Comparison of ENCODE assay signal across 14 mouse cellular contexts in the genomic region with DNA sequence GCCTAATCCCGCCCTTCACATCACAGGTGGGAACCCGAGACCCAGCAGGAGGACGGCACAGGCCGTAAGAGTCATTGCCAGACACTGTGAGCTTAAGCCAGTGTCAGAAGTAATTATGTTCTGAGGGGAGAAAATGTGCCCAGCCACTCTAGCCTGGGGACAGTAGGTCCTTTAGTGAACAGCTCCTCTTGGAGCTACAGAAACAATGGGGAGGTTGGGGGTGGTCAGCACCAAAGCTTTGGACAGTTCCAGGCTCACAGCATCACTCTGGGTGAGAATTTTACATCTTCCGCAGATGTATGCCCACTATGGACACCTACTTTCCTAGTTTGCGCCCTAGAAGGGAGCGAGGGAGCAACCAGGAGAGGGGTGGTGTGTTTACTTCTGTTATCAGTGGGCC.
DNase-seq lines count a peak whose midpoint lies in the region; ATAC-seq lines count a peak whose summit lies in the region.
"Had no signal": no experiment of that assay in that cellular context is flagged by ENCODE, and none has a peak within 500 bp of the region (broad histone marks: within the 10 kb centered on the region; RNA-seq: fewer than 3 reads in every experiment).

No protein-coding gene starts in this region.

- H3K36me3 ChIP-seq in embryonic facial prominence, embryonic 11.5 days (replicated peaks; ENCODE audit: control insufficient read depth, insufficient read depth, low read depth, low read length): no peaks in the 10 kb centered on the region
- no peaks in the 10 kb centered on the region for H3K36me3 ChIP-seq in midbrain, embryonic 10.5 days
- H3K36me3 ChIP-seq: heart, embryonic 12.5 days; intestine, embryonic 15.5 days; liver, embryonic 13.5 days; midbrain, embryonic 13.5 days had no signal

- H3K9ac ChIP-seq in embryonic facial prominence, embryonic 11.5 days (replicated peaks; ENCODE audit: low read length): no peak overlapping the region
- H3K9ac ChIP-seq: heart, embryonic 12.5 days; intestine, embryonic 15.5 days; liver, embryonic 13.5 days; midbrain, embryonic 13.5 days had no signal

- ATAC-seq in embryonic facial prominence, embryonic 11.5 days (replicated peaks; ENCODE audit: insufficient number of reproducible peaks, low FRiP score, low TSS enrichment, low read depth): no peak
- ATAC-seq: intestine, embryonic 15.5 days; midbrain, embryonic 13.5 days had no signal

- no peak overlapping the region for H3K27ac ChIP-seq in embryonic facial prominence, embryonic 11.5 days (replicated peaks; ENCODE audit: low read depth, low read length)
- no peak overlapping the region for H3K27ac ChIP-seq in midbrain, embryonic 10.5 days (replicated peaks)
- H3K27ac ChIP-seq: intestine, embryonic 15.5 days; liver, embryonic 13.5 days; midbrain, embryonic 13.5 days had no signal

- DNase-seq in heart, postnatal 4 days: peak; percentile 62
- DNase-seq in heart, adult 11 months: no peak
- peak; percentile 31 for DNase-seq in ovary, postnatal 36 days (ENCODE audit: low spot score)
- no peak for DNase-seq in ovary, postnatal 10 days (ENCODE audit: low spot score)
- peak; percentile 76 for DNase-seq in embryonic facial prominence, embryonic 11.5 days (ENCODE audit: low spot score)
- DNase-seq in midbrain, embryonic 10.5 days (ENCODE audit: low spot score): no peak
- DNase-seq in layer of hippocampus, adult 11-12 months (ENCODE audit: low spot score): no peak
- DNase-seq in gastrocnemius, adult 18-20 months (ENCODE audit: low spot score): no peak
- DNase-seq: cerebellum, adult 18-20 months; liver, embryonic 13.5 days had no signal

- no peaks in the 10 kb centered on the region for H3K27me3 ChIP-seq in embryonic facial prominence, embryonic 11.5 days (ENCODE audit: control insufficient read depth, insufficient read depth, low read length)
- H3K27me3 ChIP-seq in midbrain, embryonic 10.5 days (ENCODE audit: low read depth, poor library complexity, severe bottlenecking): 0 out of 2 replicates have a peak, but pooled peaks cover 2% of the 10 kb centered on the region
- H3K27me3 ChIP-seq: intestine, embryonic 15.5 days; liver, embryonic 13.5 days; midbrain, embryonic 13.5 days had no signal

- no peaks in the 10 kb centered on the region for H3K4me1 ChIP-seq in embryonic facial prominence, embryonic 11.5 days (ENCODE audit: control insufficient read depth, insufficient read depth, low read length)
- H3K4me1 ChIP-seq in midbrain, embryonic 10.5 days: no peaks in the 10 kb centered on the region
- H3K4me1 ChIP-seq: intestine, embryonic 15.5 days; liver, embryonic 13.5 days; midbrain, embryonic 13.5 days had no signal

- H3K9me3 ChIP-seq in embryonic facial prominence, embryonic 11.5 days (replicated peaks; ENCODE audit: control insufficient read depth, low read length): no peaks in the 10 kb centered on the region
- no peaks in the 10 kb centered on the region for H3K9me3 ChIP-seq in midbrain, embryonic 10.5 days (replicated peaks)
- H3K9me3 ChIP-seq: heart, embryonic 12.5 days; intestine, embryonic 15.5 days; liver, embryonic 13.5 days; midbrain, embryonic 13.5 days had no signal

- WGBS in embryonic facial prominence, embryonic 11.5 days: 33% methylated on average over 7 of the region's 7 CpGs
- WGBS in midbrain, embryonic 10.5 days: 49% methylated on average over 7 of the region's 7 CpGs

- no peak overlapping the region for H3K4me2 ChIP-seq in embryonic facial prominence, embryonic 11.5 days (ENCODE audit: low read depth, low read length)
- H3K4me2 ChIP-seq: heart, embryonic 12.5 days; intestine, embryonic 15.5 days; liver, embryonic 13.5 days; midbrain, embryonic 13.5 days had no signal

- no peak overlapping the region for H3K4me3 ChIP-seq in embryonic facial prominence, embryonic 11.5 days (ENCODE audit: low read depth, low read length)
- H3K4me3 ChIP-seq in midbrain, embryonic 10.5 days: no peak overlapping the region
- H3K4me3 ChIP-seq: erythroblast, embryonic 14.5 days; heart, embryonic 12.5 days; intestine, embryonic 15.5 days; liver, embryonic 13.5 days; midbrain, embryonic 13.5 days had no signal

Comparison
In these comparisons a context has a peak if more than half of its experiments do, and no peak if none do; other contexts are left out.
1. DNase-seq: peak in heart, postnatal 4 days (single experiment), ovary, postnatal 36 days (single experiment) and embryonic facial prominence, embryonic 11.5 days (single experiment); none in heart, adult 11 months (single experiment), ovary, postnatal 10 days (single experiment), midbrain, embryonic 10.5 days (single experiment), layer of hippocampus, adult 11-12 months (single experiment) and gastrocnemius, adult 18-20 months (single experiment).